Mouse (Mus musculus) testis, adult 2 months (tissue): ENCODE measurements at regions not wholly inside any gene's neighbourhood (a gene's known extent, or its start where the extent isn't known, plus 50 kb on each side); places are given as distances from the start of the nearest gene placed in this dataset.

ENCODE experiments used
- H3K27ac ChIP-seq: fragments of 200-500 bp; 2 replicates; pipeline ENCODE4 v1.5.1; 2012; ENCODE audit warnings: low read depth, low read length; ENCODE audit not compliant: control insufficient read depth, insufficient read depth
- H3K27me3 ChIP-seq: fragments of 200-500 bp; 2 replicates; pipeline ENCODE4 v1.6.1; 2012; ENCODE audit warnings: mild to moderate bottlenecking, low read length, moderate library complexity; ENCODE audit not compliant: control insufficient read depth, insufficient read depth
- H3K36me3 ChIP-seq: fragments of 200-500 bp; 2 replicates; pipeline ENCODE4 v1.6.1; 2012; ENCODE audit warnings: mild to moderate bottlenecking, low read length; ENCODE audit not compliant: control insufficient read depth, insufficient read depth
- H3K4me1 ChIP-seq: fragments of 200-500 bp; 2 replicates; pipeline ENCODE4 v1.6.1; 2012; ENCODE audit warnings: low read length; ENCODE audit not compliant: control insufficient read depth, insufficient read depth
- H3K4me3 ChIP-seq: fragments of 200-500 bp; 2 replicates; pipeline ENCODE4 v1.5.1; 2012; ENCODE audit warnings: low read depth, mild to moderate bottlenecking, low read length, moderate library complexity, mixed read lengths; ENCODE audit not compliant: control insufficient read depth
- CTCF ChIP-seq: fragments of 200-500 bp; IDR thresholded peaks from 2 replicates; pipeline ENCODE4 v1.5.1; 2012; ENCODE audit warnings: low read depth, mild to moderate bottlenecking, inconsistent platforms, low read length, moderate library complexity; ENCODE audit not compliant: control insufficient read depth, insufficient read depth, insufficient replicate concordance
- POLR2A ChIP-seq: fragments of 200-500 bp; IDR thresholded peaks from 2 replicates; pipeline ENCODE4 v1.6.1; 2012; ENCODE audit warnings: low read depth, mild to moderate bottlenecking, inconsistent platforms, low read length, moderate library complexity; ENCODE audit not compliant: control insufficient read depth

- Histone ChIP-seq H3K4me3 (no peak overlapping the region), H3K27me3 (no peaks in the 10 kb centered on the region), H3K27ac (no peak overlapping the region), H3K36me3 (no peaks in the 10 kb centered on the region), H3K4me1 (no peaks in the 10 kb centered on the region)
- no peak for TF ChIP-seq POLR2A
- no peak for TF ChIP-seq CTCF
Measured at GRCm38 (mm10) chr1:165043361-165043760, 108.0 kb upstream of the Xcl1 start.

- H3K36me3 ChIP-seq: no peaks in the 10 kb centered on the region
- H3K27ac ChIP-seq: no peak overlapping the region
- no peaks in the 10 kb centered on the region for H3K27me3 ChIP-seq
- H3K4me3 ChIP-seq: no peak overlapping the region
- no peak for TF ChIP-seq POLR2A
- no peak for TF ChIP-seq CTCF
- H3K4me1 ChIP-seq: no peaks in the 10 kb centered on the region
Measured at GRCm38 (mm10) chr1:165042105-165042504, 106.8 kb upstream of the Xcl1 start.

GRCm38 (mm10) chr1:165036631-165037030, 101.3 kb upstream of the Xcl1 start:
- no peak for TF ChIP-seq POLR2A
- TF ChIP-seq CTCF: no peak
- no peaks in the 10 kb centered on the region for H3K4me1 ChIP-seq
- H3K27ac ChIP-seq: no peak overlapping the region
- H3K27me3 ChIP-seq: no peaks in the 10 kb centered on the region
- no peak overlapping the region for H3K4me3 ChIP-seq
- no peaks in the 10 kb centered on the region for H3K36me3 ChIP-seq

GRCm38 (mm10) chr1:165035618-165036017, 100.3 kb upstream of the Xcl1 start:
- Histone ChIP-seq H3K36me3 (no peaks in the 10 kb centered on the region), H3K4me3 (no peak overlapping the region), H3K27ac (no peak overlapping the region), H3K27me3 (no peaks in the 10 kb centered on the region), H3K4me1 (no peaks in the 10 kb centered on the region)
- TF ChIP-seq CTCF (no peak), POLR2A (no peak)

GRCm38 (mm10) chr1:165020960-165021563, 85.7 kb upstream of the Xcl1 start:
- Histone ChIP-seq H3K4me3 (no peak overlapping the region), H3K27ac (no peak overlapping the region), H3K27me3 (no peaks in the 10 kb centered on the region), H3K36me3 (no peaks in the 10 kb centered on the region), H3K4me1 (peaks cover 7% of the 10 kb centered on the region)
- TF ChIP-seq POLR2A (no peak), CTCF (no peak)

GRCm38 (mm10) chr1:165018692-165019309, 83.5 kb upstream of the Xcl1 start:
- peaks cover 7% of the 10 kb centered on the region for H3K4me1 ChIP-seq
- TF ChIP-seq POLR2A (no peak), CTCF (no peak)
- no peaks in the 10 kb centered on the region for H3K36me3 ChIP-seq
- no peak overlapping the region for H3K27ac ChIP-seq
- no peaks in the 10 kb centered on the region for H3K27me3 ChIP-seq
- peak overlapping the region; percentile 16 for H3K4me3 ChIP-seq

GRCm38 (mm10) chr1:165018236-165018635, 82.9 kb upstream of the Xcl1 start:
- Histone ChIP-seq H3K27me3 (no peaks in the 10 kb centered on the region), H3K36me3 (no peaks in the 10 kb centered on the region), H3K4me1 (peaks cover 7% of the 10 kb centered on the region), H3K27ac (no peak overlapping the region), H3K4me3 (no peak overlapping the region)
- TF ChIP-seq CTCF: no peak
- TF ChIP-seq POLR2A: no peak

- H3K4me1 ChIP-seq: peaks cover 7% of the 10 kb centered on the region
- no peaks in the 10 kb centered on the region for H3K36me3 ChIP-seq
- no peaks in the 10 kb centered on the region for H3K27me3 ChIP-seq
- TF ChIP-seq POLR2A: no peak
- no peak for TF ChIP-seq CTCF
- no peak overlapping the region for H3K4me3 ChIP-seq
- no peak overlapping the region for H3K27ac ChIP-seq
Measured at GRCm38 (mm10) chr1:165017793-165018192, 82.5 kb upstream of the Xcl1 start.
